Mouse (Mus musculus) intestine, postnatal 0 days (tissue): ENCODE results near the gene Dnah6. TPM values are rescaled to one million over a fixed set of nuclear protein-coding genes. Genes with fewer than 3 reads are reported as not detected.

Source experiments
- ATAC-seq: fragments of 200-750 bp; cut with Nextera tagmentation; 2 replicates; pipeline ENCODE4 v1.8.0; 2017; ENCODE audit warnings: mild to moderate bottlenecking, moderate TSS enrichment, moderate library complexity
- H3K27ac ChIP-seq: fragments of 300-500 bp; sonication (generic); 2 replicates; pipeline ENCODE4 v1.5.1; 2014; ENCODE audit warnings: mild to moderate bottlenecking, low read depth, low read length, moderate library complexity
- H3K27me3 ChIP-seq: fragments of 300-500 bp; sonication (generic); replicated peaks from 2 replicates; pipeline ENCODE4 v1.6.1; 2014; ENCODE audit warnings: low read length, mixed read lengths; ENCODE audit not compliant: control insufficient read depth, insufficient read depth
- H3K36me3 ChIP-seq: fragments of 300-500 bp; sonication (generic); 2 replicates; pipeline ENCODE4 v1.6.1; 2014; ENCODE audit warnings: mild to moderate bottlenecking, moderate library complexity; ENCODE audit not compliant: control insufficient read depth, insufficient read depth
- H3K4me1 ChIP-seq: fragments of 300-500 bp; sonication (generic); replicated peaks from 2 replicates; pipeline ENCODE4 v1.6.1; 2014; ENCODE audit warnings: antibody characterized with exemption, low read length, mixed read lengths; ENCODE audit not compliant: control insufficient read depth, insufficient read depth
- H3K4me2 ChIP-seq: fragments of 300-500 bp; sonication (generic); replicated peaks from 2 replicates; pipeline ENCODE4 v1.6.1; 2014; ENCODE audit warnings: low read depth, mild to moderate bottlenecking, moderate library complexity
- H3K4me3 ChIP-seq: fragments of 300-500 bp; sonication (generic); 2 replicates; pipeline ENCODE4 v1.5.1; 2014; ENCODE audit warnings: low read depth, low read length
- H3K9ac ChIP-seq: fragments of 300-500 bp; sonication (generic); 2 replicates; pipeline ENCODE4 v1.6.1; 2014; ENCODE audit warnings: mild to moderate bottlenecking, low read depth, low read length
- H3K9me3 ChIP-seq: fragments of 300-500 bp; sonication (generic); 2 replicates; pipeline ENCODE4 v1.6.1; 2016; ENCODE audit warnings: mixed run types; ENCODE audit not compliant: control insufficient read depth
- CTCF ChIP-seq: sonication (generic); IDR thresholded peaks from 2 replicates; pipeline ENCODE4 v1.5.1; 2016; ENCODE audit warnings: low read depth, mild to moderate bottlenecking, control low read depth, antibody characterized with exemption, moderate library complexity
- WGBS: fragments of 180-500 bp; shearing (Covaris S2); extraction: QIAGEN DNeasy Blood & Tissue Kit; methylation state at CpG from one replicate; pipeline ENCODE4 v1.1.7; 2014; 5-methylcytosine and 5-hydroxymethylcytosine counted together
- polyA plus RNA-seq: library from polyadenylated mRNA; unstranded; fragments of >200 nt; fragmentation: Nextera tagmentation; extraction: Ambion mirVana; gene quantifications from 2 replicates; pipeline ENCODE4 v1.2.1, GENCODE M21; 2015

Gene Dnah6
- polyA plus RNA-seq, 1 experiment from 2014 or later, result 0.09 TPM

- H3K9ac ChIP-seq, result no peak overlapping the region
- TF ChIP-seq CTCF, result no peak
- ATAC-seq, result no peak
- no peaks in the 10 kb centered on the region for H3K4me1 ChIP-seq
- H3K4me3 ChIP-seq, result no peak overlapping the region
- H3K27me3 ChIP-seq, result no peaks in the 10 kb centered on the region
- H3K9me3 ChIP-seq, result no peaks in the 10 kb centered on the region
- WGBS, result 70% methylated on average over 2 of the region's 2 CpGs
- H3K4me2 ChIP-seq, result no peak overlapping the region
- H3K27ac ChIP-seq, result no peak overlapping the region
- no peaks in the 10 kb centered on the region for H3K36me3 ChIP-seq
These were observed 17.7 kb downstream of the Dnah6 start for GRCm38 (mm10) chr6:73203724-73204123.

- Histone ChIP-seq H3K4me1 (no peaks in the 10 kb centered on the region), H3K4me2 (no peak overlapping the region), H3K36me3 (no peaks in the 10 kb centered on the region), H3K27ac (no peak overlapping the region), H3K9me3 (no peaks in the 10 kb centered on the region), H3K4me3 (no peak overlapping the region), H3K9ac (no peak overlapping the region), H3K27me3 (no peaks in the 10 kb centered on the region)
- TF ChIP-seq CTCF, result no peak
- WGBS, result 87% methylated on average over 13 of the region's 13 CpGs
- no peak for ATAC-seq
These were observed 26.2 kb downstream of the Dnah6 start for GRCm38 (mm10) chr6:73195291-73195690.

GRCm38 (mm10) chr6:73190756-73191155, 30.7 kb downstream of the Dnah6 start:
- Histone ChIP-seq H3K36me3 (no peaks in the 10 kb centered on the region), H3K27ac (no peak overlapping the region), H3K4me1 (no peaks in the 10 kb centered on the region), H3K27me3 (no peaks in the 10 kb centered on the region), H3K9me3 (no peaks in the 10 kb centered on the region), H3K9ac (no peak overlapping the region), H3K4me3 (no peak overlapping the region), H3K4me2 (no peak overlapping the region)
- ATAC-seq, result no peak
- 69% methylated on average over 6 of the region's 6 CpGs for WGBS
- no peak for TF ChIP-seq CTCF

- TF ChIP-seq CTCF, result no peak
- Histone ChIP-seq H3K4me3 (no peak overlapping the region), H3K4me1 (no peaks in the 10 kb centered on the region), H3K9ac (no peak overlapping the region), H3K4me2 (no peak overlapping the region), H3K27me3 (no peaks in the 10 kb centered on the region), H3K27ac (no peak overlapping the region), H3K9me3 (no peaks in the 10 kb centered on the region), H3K36me3 (no peaks in the 10 kb centered on the region)
- 82% methylated on average over 5 of the region's 5 CpGs for WGBS
- ATAC-seq, result no peak
These were observed 37.2 kb downstream of the Dnah6 start for GRCm38 (mm10) chr6:73184276-73184675.

- Histone ChIP-seq H3K27ac (no peak overlapping the region), H3K4me2 (no peak overlapping the region), H3K9me3 (no peaks in the 10 kb centered on the region), H3K36me3 (no peaks in the 10 kb centered on the region), H3K27me3 (no peaks in the 10 kb centered on the region), H3K4me3 (no peak overlapping the region), H3K9ac (no peak overlapping the region), H3K4me1 (no peaks in the 10 kb centered on the region)
- 67% methylated on average over 3 of the region's 3 CpGs for WGBS
- no peak for ATAC-seq
- no peak for TF ChIP-seq CTCF
These were observed 38.5 kb downstream of the Dnah6 start for GRCm38 (mm10) chr6:73182987-73183386.

GRCm38 (mm10) chr6:73182410-73182809, 39.0 kb downstream of the Dnah6 start:
- H3K4me3 ChIP-seq, result no peak overlapping the region
- H3K36me3 ChIP-seq, result no peaks in the 10 kb centered on the region
- no peaks in the 10 kb centered on the region for H3K9me3 ChIP-seq
- no peaks in the 10 kb centered on the region for H3K27me3 ChIP-seq
- H3K4me2 ChIP-seq, result no peak overlapping the region
- no peak for TF ChIP-seq CTCF
- ATAC-seq, result no peak
- 45% methylated on average over 3 of the region's 3 CpGs for WGBS
- H3K4me1 ChIP-seq, result no peaks in the 10 kb centered on the region
- H3K27ac ChIP-seq, result no peak overlapping the region
- no peak overlapping the region for H3K9ac ChIP-seq

- no peaks in the 10 kb centered on the region for H3K4me1 ChIP-seq
- no peak overlapping the region for H3K27ac ChIP-seq
- no peaks in the 10 kb centered on the region for H3K9me3 ChIP-seq
- no peaks in the 10 kb centered on the region for H3K27me3 ChIP-seq
- no peak overlapping the region for H3K4me3 ChIP-seq
- no peak overlapping the region for H3K9ac ChIP-seq
- H3K36me3 ChIP-seq, result no peaks in the 10 kb centered on the region
- ATAC-seq, result no peak
- H3K4me2 ChIP-seq, result no peak overlapping the region
- TF ChIP-seq CTCF, result no peak
- WGBS, result 65% methylated on average over 4 of the region's 4 CpGs
These were observed 39.4 kb downstream of the Dnah6 start for GRCm38 (mm10) chr6:73182006-73182405.
